Mouse (Mus musculus): ENCODE data around the gene Fgf22. TPM values are rescaled to one million over a fixed set of nuclear protein-coding genes. Genes with fewer than 3 reads are reported as not detected.
A peak's percentile ranks its signal among the peaks of the same experiment; 100 is the strongest.
"Not testable (repeated sequence)": the region's sequence is repeated elsewhere in the genome, so short reads cannot be mapped to it uniquely, and the experiment has no call there.

Gene Fgf22
- polyA plus RNA-seq, 1 experiment from 2014 or later, result 0.31 TPM

GRCm38 (mm10) chr10:79756660-79757059, 1.8 kb downstream of the Fgf22 start:
- Histone ChIP-seq H3K27ac (no peak overlapping the region), H3K9me3 (no peaks in the 10 kb centered on the region), H3K36me3 (peaks cover 40% of the 10 kb centered on the region), H3K4me2 (no peak overlapping the region), H3K9ac (no peak overlapping the region), H3K4me3 (replicated peaks) (no peak overlapping the region), H3K27me3 (replicated peaks) (no peaks in the 10 kb centered on the region), H3K4me1 (0 out of 2 replicates have a peak, but pooled peaks cover 4% of the 10 kb centered on the region)
- no peak for ATAC-seq (ENCODE audit: insufficient read depth, low FRiP score, low read depth)
- WGBS, result 90% methylated on average over 24 of the region's 24 CpGs

GRCm38 (mm10) chr10:79759675-79760074, 4.8 kb downstream of the Fgf22 start:
- not testable (repeated sequence) for H3K27ac ChIP-seq; H3K9ac ChIP-seq; H3K4me2 ChIP-seq; H3K4me3 ChIP-seq (replicated peaks); ATAC-seq (ENCODE audit: insufficient read depth, low FRiP score, low read depth); H3K27me3 ChIP-seq (replicated peaks); H3K9me3 ChIP-seq
- WGBS, result 100% methylated on average over 1 of the region's 1 CpGs
- Histone ChIP-seq H3K4me1 (peaks cover 17% of the 10 kb centered on the region; the same call in 1 of the 2 replicates), H3K36me3 (peaks cover 45% of the 10 kb centered on the region)

DNA sequence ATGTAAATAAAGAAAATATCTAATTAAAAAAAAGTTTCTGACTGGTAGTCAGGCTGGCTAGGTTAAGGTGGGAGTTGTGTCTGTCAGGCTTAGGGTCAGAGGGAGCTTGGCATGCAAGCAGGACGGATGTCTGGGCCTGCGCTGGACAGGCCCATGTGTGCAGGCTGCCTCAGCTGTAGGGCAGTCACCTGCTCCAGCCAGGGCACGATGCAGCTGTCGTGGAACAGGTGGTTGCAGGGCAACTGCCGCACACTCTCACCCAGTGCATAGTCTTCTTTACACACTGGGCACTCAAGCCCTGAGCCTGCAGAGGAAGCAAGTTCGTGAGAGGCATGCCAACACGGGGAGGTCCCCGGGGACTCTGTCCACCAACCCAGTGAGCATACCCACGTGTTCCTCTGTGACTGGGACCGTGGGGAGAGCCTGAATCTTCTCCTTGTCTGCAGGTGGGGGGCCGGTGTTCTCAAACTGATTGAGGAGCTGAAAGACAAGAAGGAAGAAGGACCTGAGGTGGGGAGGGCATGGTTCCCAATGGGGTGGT, 5.8 kb downstream of the Fgf22 start:
- peaks cover 22% of the 10 kb centered on the region for H3K4me1 ChIP-seq
- H3K9ac ChIP-seq, result no peak overlapping the region
- ATAC-seq (ENCODE audit: insufficient read depth, low FRiP score, low read depth), result no peak
- no peak overlapping the region for H3K4me2 ChIP-seq
- peaks cover 45% of the 10 kb centered on the region for H3K36me3 ChIP-seq
- 88% methylated on average over 11 of the region's 11 CpGs for WGBS
- no peaks in the 10 kb centered on the region for H3K9me3 ChIP-seq
- H3K4me3 ChIP-seq (replicated peaks), result no peak overlapping the region
- H3K27me3 ChIP-seq (replicated peaks), result no peaks in the 10 kb centered on the region
- no peak overlapping the region for H3K27ac ChIP-seq

GRCm38 (mm10) chr10:79762875-79763274, 8.0 kb downstream of the Fgf22 start:
- Histone ChIP-seq H3K27me3 (replicated peaks) (no peaks in the 10 kb centered on the region), H3K36me3 (peaks cover 31% of the 10 kb centered on the region), H3K27ac (no peak overlapping the region), H3K9me3 (no peaks in the 10 kb centered on the region), H3K4me2 (no peak overlapping the region), H3K9ac (no peak overlapping the region), H3K4me1 (peaks cover 27% of the 10 kb centered on the region), H3K4me3 (replicated peaks) (no peak overlapping the region)
- WGBS, result 82% methylated on average over 3 of the region's 3 CpGs
- no peak for ATAC-seq (ENCODE audit: insufficient read depth, low FRiP score, low read depth)

GRCm38 (mm10) chr10:79764234-79764633, 9.4 kb downstream of the Fgf22 start:
- H3K36me3 ChIP-seq, result peaks cover 19% of the 10 kb centered on the region
- WGBS, result 70% methylated on average over 7 of the region's 7 CpGs
- no peak for ATAC-seq (ENCODE audit: insufficient read depth, low FRiP score, low read depth)
- no peak overlapping the region for H3K9ac ChIP-seq
- H3K9me3 ChIP-seq, result no peaks in the 10 kb centered on the region
- no peak overlapping the region for H3K27ac ChIP-seq
- H3K4me1 ChIP-seq, result peaks cover 35% of the 10 kb centered on the region
- H3K4me2 ChIP-seq, result no peak overlapping the region
- H3K4me3 ChIP-seq (replicated peaks), result no peak overlapping the region
- no peaks in the 10 kb centered on the region for H3K27me3 ChIP-seq (replicated peaks)

GRCm38 (mm10) chr10:79765228-79765745, 10.4 kb downstream of the Fgf22 start:
- H3K4me2 ChIP-seq, result peak overlapping the region; percentile 80
- no peak overlapping the region for H3K27ac ChIP-seq
- peaks cover 17% of the 10 kb centered on the region for H3K36me3 ChIP-seq
- no peak for ATAC-seq (ENCODE audit: insufficient read depth, low FRiP score, low read depth)
- H3K4me3 ChIP-seq (replicated peaks), result peak overlapping the region; percentile 91
- no peaks in the 10 kb centered on the region for H3K27me3 ChIP-seq (replicated peaks)
- peak overlapping the region; percentile 30; the same call in 1 of the 2 replicates for H3K9ac ChIP-seq
- 65% methylated on average over 2 of the region's 2 CpGs for WGBS
- H3K4me1 ChIP-seq, result peaks cover 35% of the 10 kb centered on the region
- no peaks in the 10 kb centered on the region for H3K9me3 ChIP-seq

GRCm38 (mm10) chr10:79766001-79766507, 11.2 kb downstream of the Fgf22 start:
- Histone ChIP-seq H3K4me1 (peaks cover 35% of the 10 kb centered on the region), H3K27ac (peak overlapping the region; percentile 95), H3K36me3 (peaks cover 11% of the 10 kb centered on the region), H3K4me3 (replicated peaks) (peak overlapping the region; percentile 91), H3K9me3 (no peaks in the 10 kb centered on the region), H3K27me3 (replicated peaks) (no peaks in the 10 kb centered on the region), H3K4me2 (peak overlapping the region; percentile 80), H3K9ac (peak overlapping the region; percentile 94)
- no peak for ATAC-seq (ENCODE audit: insufficient read depth, low FRiP score, low read depth)
- WGBS, result 8% methylated on average over 16 of the region's 16 CpGs

GRCm38 (mm10) chr10:79766508-79767325, 11.8 kb downstream of the Fgf22 start, which contains the start of gene Rnf126:
Gene Rnf126, minus strand, starts transcription at chr10:79766952.
- H3K27ac ChIP-seq, result peak within 1 kb of the TSS; percentile 95
- H3K36me3 ChIP-seq, result peaks cover 5% of the 10 kb centered on the region
- peak within 1 kb of the TSS; percentile 80 for H3K4me2 ChIP-seq
- under 1% methylated on average over 92 of the region's 101 CpGs for WGBS
- H3K9me3 ChIP-seq, result no peaks in the 10 kb centered on the region
- peak within 1 kb of the TSS; percentile 94 for H3K9ac ChIP-seq
- peak within 1 kb of the TSS; percentile 91 for H3K4me3 ChIP-seq (replicated peaks)
- ATAC-seq (ENCODE audit: insufficient read depth, low FRiP score, low read depth), result peak; percentile 91
- H3K27me3 ChIP-seq (replicated peaks), result no peaks in the 10 kb centered on the region
- H3K4me1 ChIP-seq, result peaks cover 35% of the 10 kb centered on the region

- ATAC-seq (ENCODE audit: insufficient read depth, low FRiP score, low read depth), result peak; percentile 77
- peak overlapping the region; percentile 33; the same call in 1 of the 2 replicates for H3K9ac ChIP-seq
- no peaks in the 10 kb centered on the region for H3K36me3 ChIP-seq
- H3K4me3 ChIP-seq (replicated peaks), result peak overlapping the region; percentile 91
- WGBS, result 9% methylated on average over 40 of the region's 40 CpGs
- H3K4me1 ChIP-seq, result peaks cover 35% of the 10 kb centered on the region
- H3K4me2 ChIP-seq, result peak overlapping the region; percentile 80
- no peaks in the 10 kb centered on the region for H3K27me3 ChIP-seq (replicated peaks)
- H3K9me3 ChIP-seq, result no peaks in the 10 kb centered on the region
- H3K27ac ChIP-seq, result peak overlapping the region; percentile 95
Measured at GRCm38 (mm10) chr10:79767372-79768244, 12.7 kb downstream of the Fgf22 start.

GRCm38 (mm10) chr10:79768400-79768799, 13.5 kb downstream of the Fgf22 start:
- Histone ChIP-seq H3K36me3 (no peaks in the 10 kb centered on the region), H3K9ac (no peak overlapping the region), H3K27ac (no peak overlapping the region; the same call in 1 of the 2 replicates), H3K9me3 (no peaks in the 10 kb centered on the region), H3K4me3 (replicated peaks) (no peak overlapping the region), H3K4me2 (peak overlapping the region; percentile 25; the same call in 1 of the 2 replicates), H3K4me1 (peaks cover 34% of the 10 kb centered on the region), H3K27me3 (replicated peaks) (no peaks in the 10 kb centered on the region)
- no peak for ATAC-seq (ENCODE audit: insufficient read depth, low FRiP score, low read depth)
- WGBS, result 2% methylated on average over 5 of the region's 5 CpGs

GRCm38 (mm10) chr10:79769329-79769728, 14.5 kb downstream of the Fgf22 start:
- 28% methylated on average over 4 of the region's 4 CpGs for WGBS
- no peak for ATAC-seq (ENCODE audit: insufficient read depth, low FRiP score, low read depth)
- no peaks in the 10 kb centered on the region for H3K9me3 ChIP-seq
- H3K27me3 ChIP-seq (replicated peaks), result no peaks in the 10 kb centered on the region
- no peak overlapping the region for H3K4me3 ChIP-seq (replicated peaks)
- H3K9ac ChIP-seq, result no peak overlapping the region
- H3K4me1 ChIP-seq, result peaks cover 25% of the 10 kb centered on the region
- H3K4me2 ChIP-seq, result no peak overlapping the region
- H3K27ac ChIP-seq, result no peak overlapping the region
- no peaks in the 10 kb centered on the region for H3K36me3 ChIP-seq
